Mouse (Mus musculus) midbrain, postnatal 0 days (tissue): Measurements from ENCODE around the gene Stag3. TPM values are rescaled to one million over a fixed set of nuclear protein-coding genes. Genes with fewer than 3 reads are reported as not detected.

Experiments used
- ATAC-seq: fragments of 200-750 bp; cut with Nextera tagmentation; 2 replicates; pipeline ENCODE4 v1.8.0; 2017; ENCODE audit warnings: moderate number of reproducible peaks, mild to moderate bottlenecking, moderate TSS enrichment, moderate library complexity; ENCODE audit not compliant: low FRiP score
- DNase-seq: peaks from one replicate; pipeline ENCODE4 v3.0.0-alpha.2; 2015; ENCODE audit warnings: low spot score
- H3K27ac ChIP-seq: fragments of 300-500 bp; sonication (generic); 2 replicates; pipeline ENCODE4 v1.5.1; 2014; ENCODE audit warnings: low read depth, mild to moderate bottlenecking, low read length, mixed read lengths
- H3K27me3 ChIP-seq: fragments of 300-500 bp; sonication (generic); 2 replicates; pipeline ENCODE4 v1.6.1; 2014; ENCODE audit warnings: low read length, control low read depth, mixed read lengths; ENCODE audit not compliant: insufficient read depth
- H3K36me3 ChIP-seq: fragments of 300-500 bp; sonication (generic); 2 replicates; pipeline ENCODE4 v1.6.1; 2014; ENCODE audit warnings: low read length, control low read depth, mixed read lengths; ENCODE audit not compliant: insufficient read depth
- H3K4me1 ChIP-seq: fragments of 300-500 bp; sonication (generic); 2 replicates; pipeline ENCODE4 v1.6.1; 2014; ENCODE audit warnings: mild to moderate bottlenecking, control low read depth, antibody characterized with exemption, low read length, mixed read lengths; ENCODE audit not compliant: insufficient read depth
- H3K4me2 ChIP-seq: fragments of 300-500 bp; sonication (generic); 2 replicates; pipeline ENCODE4 v1.6.1; 2014; ENCODE audit warnings: low read depth, mild to moderate bottlenecking, low read length, mixed read lengths; ENCODE audit not compliant: poor library complexity, severe bottlenecking
- H3K4me3 ChIP-seq: fragments of 300-500 bp; sonication (generic); 2 replicates; pipeline ENCODE4 v1.5.1; 2014; ENCODE audit warnings: low read depth, mild to moderate bottlenecking, low read length, moderate library complexity
- H3K9ac ChIP-seq: fragments of 300-500 bp; sonication (generic); replicated peaks from 2 replicates; pipeline ENCODE4 v1.6.1; 2014; ENCODE audit warnings: mild to moderate bottlenecking, low read length, moderate library complexity, mixed read lengths; ENCODE audit not compliant: poor library complexity, severe bottlenecking
- H3K9me3 ChIP-seq: fragments of 300-500 bp; sonication (generic); 2 replicates; pipeline ENCODE4 v1.6.1; 2016; ENCODE audit warnings: low read length, control low read depth
- CTCF ChIP-seq: IDR thresholded peaks from 2 replicates; pipeline ENCODE4 v1.5.1; 2016; ENCODE audit warnings: antibody characterized with exemption, mild to moderate bottlenecking
- WGBS: fragments of 180-500 bp; shearing (Covaris S2); extraction: QIAGEN DNeasy Blood & Tissue Kit; methylation state at CpG from one replicate; pipeline ENCODE4 v1.1.7; 2014; 5-methylcytosine and 5-hydroxymethylcytosine counted together
- polyA plus RNA-seq: library from polyadenylated mRNA; unstranded; fragments of >200 nt; fragmentation: Nextera tagmentation; extraction: Ambion mirVana; gene quantifications from 2 replicates; pipeline ENCODE4 v1.2.1, GENCODE M21; 2015
- total RNA-seq: library from RNA; depleted of rRNA; stranded (reverse); fragments of >200 nt; gene quantifications from 2 replicates; pipeline ENCODE4 v1.2.3, GENCODE M21; 2014

Gene Stag3
- total and polyA plus RNA-seq, 2 experiments from 2014 or later, result 8.8 to 22.5 TPM

GRCm38 (mm10) chr5:138281798-138282197 is 1.8 kb downstream of the Stag3 start:
- H3K4me2 ChIP-seq, result no peak overlapping the region
- H3K4me3 ChIP-seq, result no peak overlapping the region
- H3K9ac ChIP-seq, result no peak overlapping the region
- ATAC-seq (no peak), DNase-seq (no peak)
- H3K9me3 ChIP-seq, result no peaks in the 10 kb centered on the region
- H3K36me3 ChIP-seq, result no peaks in the 10 kb centered on the region; the same call in 1 of the 2 replicates
- no peak for TF ChIP-seq CTCF
- no peaks in the 10 kb centered on the region for H3K27me3 ChIP-seq
- 91% methylated on average over 2 of the region's 2 CpGs for WGBS
- no peak overlapping the region for H3K27ac ChIP-seq
- no peaks in the 10 kb centered on the region for H3K4me1 ChIP-seq

GRCm38 (mm10) chr5:138283540-138283939 is 3.5 kb downstream of the Stag3 start:
- DNase-seq, result no peak
- Histone ChIP-seq H3K27ac (no peak overlapping the region), H3K9me3 (no peaks in the 10 kb centered on the region), H3K4me1 (no peaks in the 10 kb centered on the region), H3K27me3 (no peaks in the 10 kb centered on the region), H3K36me3 (no peaks in the 10 kb centered on the region), H3K4me3 (no peak overlapping the region), H3K9ac (no peak overlapping the region), H3K4me2 (no peak overlapping the region)
- TF ChIP-seq CTCF, result 0 out of 2 replicates have a peak, but pooled peaks have one; percentile 14
- no peak for ATAC-seq
- 64% methylated on average over 1 of the region's 1 CpGs for WGBS

DNA sequence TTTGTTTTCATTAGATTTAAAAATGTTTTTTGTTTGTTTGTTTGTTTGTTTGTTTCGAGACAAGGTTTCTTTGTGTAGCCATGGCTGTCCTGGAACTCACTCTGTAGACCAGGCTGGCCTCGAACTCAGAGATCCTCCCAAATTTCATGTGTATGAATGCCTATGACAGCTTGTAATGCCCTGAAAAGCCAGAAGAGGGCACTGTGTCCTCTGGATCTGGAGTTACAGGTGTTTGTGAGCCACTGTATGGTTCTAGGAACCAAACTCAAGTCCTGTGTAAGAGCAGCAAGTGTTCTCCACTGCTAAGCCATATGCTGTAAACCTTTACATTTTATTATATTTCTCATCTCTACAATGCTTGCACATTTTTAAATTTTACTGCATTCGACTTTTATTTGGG is 7.8 kb downstream of the Stag3 start:
- 74% methylated on average over 3 of the region's 3 CpGs for WGBS
- TF ChIP-seq CTCF, result peak; percentile 38; the same call in 1 of the 2 replicates

DNA sequence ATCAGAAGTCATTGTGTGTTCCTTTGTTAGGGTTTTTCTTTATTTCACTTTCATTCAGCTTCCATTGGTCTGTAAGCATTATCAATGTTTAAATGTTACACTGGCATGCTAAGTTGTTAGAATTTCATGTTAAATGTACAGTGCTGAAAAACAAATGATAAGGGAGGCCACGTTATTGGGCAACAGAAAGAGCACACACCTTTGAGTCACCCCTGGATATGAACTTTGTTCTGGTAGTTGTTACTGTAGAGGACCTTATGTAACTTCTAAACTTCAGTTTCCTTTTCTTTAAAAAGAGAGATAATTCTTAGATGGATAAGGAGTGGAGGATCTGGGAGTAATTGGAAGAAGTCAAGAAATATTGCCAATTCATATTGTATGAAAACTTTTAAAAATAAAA is 11.6 kb downstream of the Stag3 start:
- no peak overlapping the region for H3K9ac ChIP-seq
- DNase-seq, result no peak
- no peak overlapping the region for H3K4me3 ChIP-seq
- H3K4me1 ChIP-seq, result no peaks in the 10 kb centered on the region
- no peak overlapping the region for H3K27ac ChIP-seq
- peaks cover 7% of the 10 kb centered on the region for H3K36me3 ChIP-seq
- 81% methylated on average over 1 of the region's 1 CpGs for WGBS
- H3K27me3 ChIP-seq, result no peaks in the 10 kb centered on the region
- H3K9me3 ChIP-seq, result no peaks in the 10 kb centered on the region
- ATAC-seq, result no peak
- no peak for TF ChIP-seq CTCF
- H3K4me2 ChIP-seq, result no peak overlapping the region

More for the DNA sequence above, 7.8 kb downstream of the Stag3 start:
- H3K4me1 ChIP-seq, result no peaks in the 10 kb centered on the region
- H3K27me3 ChIP-seq, result no peaks in the 10 kb centered on the region
- H3K36me3 ChIP-seq, result peaks cover 7% of the 10 kb centered on the region
- H3K4me2 ChIP-seq, result no peak overlapping the region
- DNase-seq, result no peak
- no peak overlapping the region for H3K9ac ChIP-seq
- no peak for ATAC-seq
- no peaks in the 10 kb centered on the region for H3K9me3 ChIP-seq
- H3K27ac ChIP-seq, result no peak overlapping the region
- no peak overlapping the region for H3K4me3 ChIP-seq

DNA sequence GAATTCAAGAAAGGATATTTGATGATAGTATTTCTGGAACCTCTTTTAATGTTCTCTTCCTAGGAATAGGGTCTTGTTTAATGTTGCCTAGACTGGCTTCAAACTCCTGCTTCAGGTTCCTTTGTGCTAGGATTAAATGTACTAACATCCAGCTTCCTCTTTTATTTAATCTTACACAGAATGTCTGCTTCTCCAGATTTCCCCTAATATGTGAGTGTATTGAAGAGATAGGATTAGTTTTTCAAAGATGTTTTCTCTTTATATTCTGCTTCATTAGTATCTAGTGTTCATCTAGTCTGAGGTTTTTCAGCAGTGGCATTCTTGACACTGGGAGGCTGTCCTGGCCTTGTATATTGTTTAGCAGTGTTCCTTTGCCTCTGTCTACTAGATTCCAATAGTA is 14.1 kb downstream of the Stag3 start:
- Histone ChIP-seq H3K36me3 (peaks cover 13% of the 10 kb centered on the region), H3K9ac (no peak overlapping the region), H3K9me3 (no peaks in the 10 kb centered on the region), H3K4me1 (no peaks in the 10 kb centered on the region), H3K4me3 (no peak overlapping the region), H3K27me3 (no peaks in the 10 kb centered on the region), H3K27ac (no peak overlapping the region), H3K4me2 (no peak overlapping the region)
- ATAC-seq (no peak), DNase-seq (no peak)
- TF ChIP-seq CTCF, result no peak

GRCm38 (mm10) chr5:138299613-138300012 is 19.6 kb downstream of the Stag3 start:
- Histone ChIP-seq H3K9me3 (no peaks in the 10 kb centered on the region), H3K27me3 (no peaks in the 10 kb centered on the region), H3K9ac (no peak overlapping the region), H3K4me1 (no peaks in the 10 kb centered on the region), H3K4me3 (no peak overlapping the region), H3K4me2 (no peak overlapping the region), H3K36me3 (peaks cover 17% of the 10 kb centered on the region), H3K27ac (no peak overlapping the region)
- no peak for ATAC-seq
- TF ChIP-seq CTCF, result no peak
- 94% methylated on average over 2 of the region's 2 CpGs for WGBS
- DNase-seq, result no peak
